In genomic region chr5:50057612-50058420, GRCm38 (mm10) we compare ENCODE assay signal across 8 mouse cellular contexts. TPM values are rescaled to one million over a fixed set of nuclear protein-coding genes. Genes with fewer than 3 reads are reported as not detected.
A peak's percentile ranks its signal among the peaks of the same experiment; 100 is the strongest.
DNase-seq lines count a peak whose midpoint lies in the region; ATAC-seq and TF ChIP-seq lines count a peak whose summit lies in the region.

No protein-coding gene starts in this region.

- H3K4me2 ChIP-seq in forebrain, embryonic 15.5 days (replicated peaks): peak overlapping the region; percentile 71
- peak overlapping the region; percentile 61 for H3K4me2 ChIP-seq in limb, embryonic 11.5 days (ENCODE audit: low read depth, severe bottlenecking)
- peak overlapping the region; percentile 96 for H3K4me2 ChIP-seq in midbrain, postnatal 0 days (ENCODE audit: low read depth, low read length, poor library complexity, severe bottlenecking)

- no peak for ATAC-seq in forebrain, embryonic 15.5 days (replicated peaks)
- peak; percentile 15; the same call in 1 of the 2 replicates for ATAC-seq in limb, embryonic 11.5 days (ENCODE audit: insufficient number of reproducible peaks, low FRiP score, low TSS enrichment, low read depth)
- ATAC-seq in midbrain, postnatal 0 days (ENCODE audit: low FRiP score): peak; percentile 38

- H3K27me3 ChIP-seq in cerebellum, adult 2 months (ENCODE audit: control insufficient read depth, insufficient read depth, low read length): no peaks in the 10 kb centered on the region
- no peaks in the 10 kb centered on the region for H3K27me3 ChIP-seq in forebrain, embryonic 15.5 days
- H3K27me3 ChIP-seq in limb, embryonic 11.5 days (ENCODE audit: control insufficient read depth, insufficient read depth, low read length): no peaks in the 10 kb centered on the region
- no peaks in the 10 kb centered on the region for H3K27me3 ChIP-seq in midbrain, postnatal 0 days (ENCODE audit: insufficient read depth, low read length)

- H3K27ac ChIP-seq in cerebellum, adult 2 months (ENCODE audit: insufficient read depth, low read length): no peak overlapping the region
- peak overlapping the region; percentile 77 for H3K27ac ChIP-seq in forebrain, embryonic 15.5 days (replicated peaks)
- H3K27ac ChIP-seq in limb, embryonic 11.5 days (replicated peaks; ENCODE audit: low read depth, low read length): peak overlapping the region; percentile 94
- no peak overlapping the region for H3K27ac ChIP-seq in midbrain, postnatal 0 days (ENCODE audit: low read depth, low read length)

- no peaks in the 10 kb centered on the region for H3K36me3 ChIP-seq in forebrain, embryonic 15.5 days
- H3K36me3 ChIP-seq in limb, embryonic 11.5 days (ENCODE audit: control insufficient read depth, insufficient read depth, low read length): no peaks in the 10 kb centered on the region
- H3K36me3 ChIP-seq in midbrain, postnatal 0 days (ENCODE audit: insufficient read depth, low read length): no peaks in the 10 kb centered on the region

- 10% methylated on average over 26 of the region's 26 CpGs for WGBS in cerebellum, adult 2 months
- 1% methylated on average over 26 of the region's 26 CpGs for WGBS in forebrain, embryonic 15.5 days
- WGBS in limb, embryonic 11.5 days: 2% methylated on average over 26 of the region's 26 CpGs
- WGBS in midbrain, postnatal 0 days: 2% methylated on average over 26 of the region's 26 CpGs

- peak overlapping the region; percentile 54 for H3K4me3 ChIP-seq in cerebellum, adult 2 months (replicated peaks; ENCODE audit: insufficient read depth, low read depth, low read length)
- peak overlapping the region; percentile 96 for H3K4me3 ChIP-seq in forebrain, embryonic 15.5 days
- peak overlapping the region; percentile 79 for H3K4me3 ChIP-seq in limb, embryonic 11.5 days (ENCODE audit: low read depth, low read length)
- peak overlapping the region; percentile 87 for H3K4me3 ChIP-seq in midbrain, postnatal 0 days (ENCODE audit: low read depth, low read length)

- no peaks in the 10 kb centered on the region for H3K4me1 ChIP-seq in cerebellum, adult 2 months (ENCODE audit: control insufficient read depth, insufficient read depth, low read length)
- H3K4me1 ChIP-seq in forebrain, embryonic 15.5 days: peaks cover 29% of the 10 kb centered on the region
- H3K4me1 ChIP-seq in limb, embryonic 11.5 days (ENCODE audit: control insufficient read depth, insufficient read depth, low read length): 0 out of 2 replicates have a peak, but pooled peaks cover 3% of the 10 kb centered on the region
- H3K4me1 ChIP-seq in midbrain, postnatal 0 days (ENCODE audit: insufficient read depth, low read length): peaks cover 4% of the 10 kb centered on the region; the same call in 1 of the 2 replicates

- peak in 1 of 2 experiments; percentile 21 for DNase-seq in cerebellum, adult 2 months
- no peak for DNase-seq in cerebellum, adult 11-12 months
- DNase-seq in ZHBTc4 (ENCODE audit: low read depth, low spot score): peak; percentile 60
- no peak for DNase-seq in limb, embryonic 11.5 days (ENCODE audit: low spot score)
- no peak for DNase-seq in midbrain, postnatal 0 days (ENCODE audit: low spot score)
- no peak for DNase-seq in yolk sac, embryonic 10.5 days (ENCODE audit: low spot score)
- DNase-seq in natural killer cell, adult 2 months (ENCODE audit: low spot score in 2 of 2): no peak

- H3K9ac ChIP-seq in forebrain, embryonic 15.5 days (replicated peaks): peak overlapping the region; percentile 98
- peak overlapping the region; percentile 99 for H3K9ac ChIP-seq in limb, embryonic 11.5 days (ENCODE audit: low read length)
- peak overlapping the region; percentile 81 for H3K9ac ChIP-seq in midbrain, postnatal 0 days (replicated peaks; ENCODE audit: low read length, poor library complexity, severe bottlenecking)

- TF ChIP-seq POLR2A in cerebellum, adult 2 months (IDR thresholded peaks at IDR 0.05; ENCODE audit: borderline replicate concordance, insufficient read depth, low read length): no peak

- H3K9me3 ChIP-seq in forebrain, embryonic 15.5 days: no peaks in the 10 kb centered on the region
- no peaks in the 10 kb centered on the region for H3K9me3 ChIP-seq in limb, embryonic 11.5 days (ENCODE audit: control insufficient read depth, low read length)
- no peaks in the 10 kb centered on the region for H3K9me3 ChIP-seq in midbrain, postnatal 0 days (ENCODE audit: low read length)

- no peak for TF ChIP-seq CTCF in cerebellum, adult 2 months (IDR thresholded peaks at IDR 0.05; ENCODE audit: borderline replicate concordance, insufficient read depth, low read depth, low read length)
- peak; percentile 21; the same call in 1 of the 2 replicates for TF ChIP-seq CTCF in midbrain, postnatal 0 days (IDR thresholded peaks at IDR 0.05)

RNA-seq across cellular contexts. Expression of gene Adgra3, which starts 1.0 kb away (rescaled TPM):
- polyA plus RNA-seq in cerebellum, adult 2 months (2012; rRNA removed): 10.6 and 11.4 TPM in 2 replicates
- 20.5 and 22.3 TPM in 2 replicates for polyA plus RNA-seq in forebrain, embryonic 15.5 days (2015; fragmentation: Nextera tagmentation; extraction: Ambion mirVana)
- 59.5 and 67.6 TPM in 2 replicates for polyA plus RNA-seq in limb, embryonic 11.5 days (2014; fragmentation: Nextera tagmentation; extraction: Ambion mirVana)
- 37.5 and 41.4 TPM in 2 replicates for total RNA-seq in midbrain, postnatal 0 days (2014; rRNA removed)
- polyA plus RNA-seq in midbrain, postnatal 0 days (2015; fragmentation: Nextera tagmentation; extraction: Ambion mirVana): 7.1 and 8.1 TPM in 2 replicates

Comparison
In these comparisons a context has a peak if more than half of its experiments do, and no peak if none do; other contexts are left out.
1. H3K27ac ChIP-seq: peak in forebrain, embryonic 15.5 days (single experiment) and limb, embryonic 11.5 days (single experiment); none in cerebellum, adult 2 months (single experiment) and midbrain, postnatal 0 days (single experiment).
2. Peak in every context shown above with its lines, with median percentiles within 50 percentile points of each other: H3K4me3 ChIP-seq, H3K4me2 ChIP-seq and H3K9ac ChIP-seq.